Mouse (Mus musculus) testis, adult 2 months (tissue): ENCODE results near the gene Oas2.

Experiments
- CTCF ChIP-seq: fragments of 200-500 bp; IDR thresholded peaks from 2 replicates; pipeline ENCODE4 v1.5.1; 2012; ENCODE audit warnings: low read depth, mild to moderate bottlenecking, inconsistent platforms, low read length, moderate library complexity; ENCODE audit not compliant: control insufficient read depth, insufficient read depth, insufficient replicate concordance
- POLR2A ChIP-seq: fragments of 200-500 bp; IDR thresholded peaks from 2 replicates; pipeline ENCODE4 v1.6.1; 2012; ENCODE audit warnings: low read depth, mild to moderate bottlenecking, inconsistent platforms, low read length, moderate library complexity; ENCODE audit not compliant: control insufficient read depth

- no peak for TF ChIP-seq CTCF
- TF ChIP-seq POLR2A, result no peak
Observed at GRCm38 (mm10) chr5:120700996-120701790, 48.5 kb downstream of the Oas2 start.
